Mouse (Mus musculus) limb, embryonic 15.5 days (tissue): ENCODE measurements around the gene Nid1. TPM values are rescaled to one million over a fixed set of nuclear protein-coding genes. Genes with fewer than 3 reads are reported as not detected.
"Not testable (repeated sequence)": the region's sequence is repeated elsewhere in the genome, so short reads cannot be mapped to it uniquely, and the experiment has no call there.

Source experiments
- ATAC-seq: fragments of 200-750 bp; cut with Nextera tagmentation; 2 replicates; pipeline ENCODE4 v1.8.0; 2017; ENCODE audit warnings: low read depth, moderate TSS enrichment; ENCODE audit not compliant: insufficient number of reproducible peaks, low FRiP score, low TSS enrichment
- H3K27ac ChIP-seq: fragments of 300-500 bp; sonication (generic); 2 replicates; pipeline ENCODE4 v1.5.1; 2015; ENCODE audit warnings: moderate library complexity, mild to moderate bottlenecking, inconsistent platforms
- H3K27me3 ChIP-seq: fragments of 300-500 bp; sonication (generic); 2 replicates; pipeline ENCODE4 v1.6.1; 2015; ENCODE audit warnings: inconsistent platforms
- H3K36me3 ChIP-seq: fragments of 300-500 bp; sonication (generic); 2 replicates; pipeline ENCODE4 v1.6.1; 2015; ENCODE audit warnings: inconsistent platforms
- H3K4me1 ChIP-seq: fragments of 300-500 bp; sonication (generic); 2 replicates; pipeline ENCODE4 v1.6.1; 2015; ENCODE audit warnings: inconsistent platforms
- H3K4me2 ChIP-seq: fragments of 300-500 bp; sonication (generic); 2 replicates; pipeline ENCODE4 v1.6.1; 2015; ENCODE audit warnings: mild to moderate bottlenecking, inconsistent platforms
- H3K4me3 ChIP-seq: fragments of 300-500 bp; sonication (generic); 2 replicates; pipeline ENCODE4 v1.5.1; 2015; ENCODE audit warnings: mild to moderate bottlenecking, inconsistent platforms
- H3K9ac ChIP-seq: fragments of 300-500 bp; sonication (generic); 2 replicates; pipeline ENCODE4 v1.6.1; 2015; ENCODE audit warnings: inconsistent platforms
- H3K9me3 ChIP-seq: fragments of 300-500 bp; sonication (generic); 2 replicates; pipeline ENCODE4 v1.6.1; 2016; ENCODE audit warnings: inconsistent platforms
- WGBS: fragments of 180-500 bp; shearing (Covaris S2); methylation state at CpG from one replicate; pipeline ENCODE4 v1.1.7; 2015; 5-methylcytosine and 5-hydroxymethylcytosine counted together
- polyA plus RNA-seq: library from polyadenylated mRNA; unstranded; fragments of >200 nt; fragmentation: Nextera tagmentation; extraction: Ambion mirVana; gene quantifications from 2 replicates; pipeline ENCODE4 v1.2.1, GENCODE M21; 2015

Gene Nid1
- polyA plus RNA-seq, 1 experiment from 2014 or later = 116 TPM

DNA sequence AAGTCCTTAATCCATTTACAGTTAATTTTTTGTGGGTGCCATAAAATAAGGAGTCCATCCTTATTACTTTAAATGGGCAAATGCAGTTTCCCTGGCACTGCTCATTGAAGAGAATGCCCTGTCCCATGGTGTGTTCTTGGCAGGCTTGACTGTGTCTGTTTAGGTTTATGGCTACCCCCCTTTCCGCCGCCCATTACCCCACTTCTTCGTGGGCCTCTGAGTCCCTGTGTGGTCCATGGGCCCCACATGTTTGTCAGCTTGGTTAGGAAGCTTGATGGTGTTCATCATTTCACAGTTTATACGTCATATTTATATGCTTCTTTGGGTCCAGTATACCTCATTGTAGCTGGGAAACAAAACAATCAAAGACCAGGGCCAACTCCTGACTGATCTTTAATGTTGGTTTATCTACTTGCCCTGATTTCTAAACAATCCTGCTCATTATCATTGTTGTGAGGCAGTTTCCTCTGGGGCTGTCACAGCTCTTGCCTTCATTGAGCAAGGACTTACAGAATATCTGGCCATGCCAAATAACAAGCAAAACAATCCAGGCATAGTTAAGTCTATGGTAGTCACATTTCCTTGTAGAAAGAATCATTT, 20.9 kb downstream of the Nid1 start:
- Histone ChIP-seq H3K4me3 (no peak overlapping the region), H3K9ac (no peak overlapping the region), H3K4me2 (no peak overlapping the region), H3K9me3 (no peaks in the 10 kb centered on the region), H3K27me3 (no peaks in the 10 kb centered on the region), H3K4me1 (peaks cover 22% of the 10 kb centered on the region; the same call in 1 of the 2 replicates), H3K27ac (no peak overlapping the region), H3K36me3 (no peaks in the 10 kb centered on the region)
- no peak for ATAC-seq
- 53% methylated on average over 4 of the region's 4 CpGs for WGBS

DNA sequence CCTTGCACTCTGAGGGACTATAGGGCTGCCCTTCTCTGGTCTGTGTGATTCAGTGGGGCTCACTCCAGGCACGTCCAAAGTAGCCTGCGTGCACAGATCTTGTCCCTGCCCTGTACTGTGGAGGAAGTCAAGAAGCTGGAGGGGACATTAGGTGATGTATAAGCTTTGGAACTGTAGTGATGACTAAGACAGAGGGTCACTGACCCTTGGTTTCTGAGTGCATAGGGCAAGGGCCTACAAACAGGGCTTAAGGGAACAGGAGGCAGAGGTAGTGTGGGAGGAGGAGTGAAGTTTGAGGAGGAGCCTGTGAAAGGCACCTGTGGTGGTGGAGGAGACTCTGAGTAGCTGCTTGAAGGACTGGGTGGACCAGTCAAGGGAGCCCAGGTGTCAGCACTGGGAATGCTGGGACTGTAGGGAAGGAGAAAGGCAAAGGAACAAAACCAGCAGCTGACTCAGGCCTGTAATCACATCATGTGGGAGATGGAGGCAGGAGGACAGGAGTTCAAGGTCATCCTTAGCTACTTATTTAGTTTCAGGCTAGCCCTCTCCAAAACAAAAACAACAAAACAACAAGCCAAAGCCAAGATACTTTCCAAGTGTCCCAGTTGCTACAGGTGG, 23.3 kb downstream of the Nid1 start:
- 80% methylated on average over 2 of the region's 2 CpGs for WGBS
- no peak for ATAC-seq
- no peak overlapping the region for H3K9ac ChIP-seq

DNA sequence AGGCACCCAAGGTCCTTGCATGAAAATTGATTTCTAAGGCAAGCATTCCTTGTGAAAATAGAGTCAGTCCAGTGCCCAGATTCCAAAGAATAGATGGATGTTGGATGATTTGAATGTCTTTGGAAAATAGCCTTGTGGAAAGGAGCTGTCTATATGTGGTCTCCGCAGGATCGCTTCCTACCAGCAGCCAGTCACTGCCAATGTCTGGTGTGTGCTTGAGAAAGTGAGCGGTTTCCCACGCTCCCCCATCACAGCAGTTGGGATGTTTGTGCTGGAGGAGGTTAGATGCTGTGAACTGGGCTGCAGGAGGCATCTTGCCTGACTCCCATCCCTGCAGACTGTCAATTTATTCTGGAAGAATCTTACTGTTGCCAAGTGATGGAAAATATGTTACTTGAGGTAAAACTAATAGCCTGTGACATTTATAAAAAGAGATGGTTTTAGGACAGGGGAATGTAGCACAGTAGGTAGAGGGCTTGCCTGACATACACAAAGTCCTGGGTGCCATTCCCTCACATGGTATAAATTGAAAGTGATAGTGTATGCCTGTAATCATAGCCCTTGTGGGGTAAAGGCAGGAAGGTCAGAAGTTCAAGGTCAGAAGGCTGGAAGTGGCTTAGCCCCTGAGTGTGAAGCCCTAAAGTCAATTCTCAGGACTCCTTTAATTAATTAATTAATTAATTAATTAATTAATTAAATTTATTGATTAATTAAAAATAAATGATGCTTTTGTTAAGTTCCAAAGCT, 24.3 kb downstream of the Nid1 start:
- Histone ChIP-seq H3K27ac (no peak overlapping the region), H3K36me3 (peaks cover 3% of the 10 kb centered on the region), H3K9me3 (no peaks in the 10 kb centered on the region), H3K4me2 (no peak overlapping the region), H3K27me3 (no peaks in the 10 kb centered on the region), H3K4me1 (peaks cover 20% of the 10 kb centered on the region; the same call in 1 of the 2 replicates), H3K9ac (no peak overlapping the region), H3K4me3 (no peak overlapping the region)
- no peak for ATAC-seq
- 80% methylated on average over 4 of the region's 4 CpGs for WGBS

More for the DNA sequence above, 23.3 kb downstream of the Nid1 start:
- no peak overlapping the region for H3K4me3 ChIP-seq
- H3K27me3 ChIP-seq = no peaks in the 10 kb centered on the region
- no peak overlapping the region for H3K4me2 ChIP-seq
- no peaks in the 10 kb centered on the region for H3K9me3 ChIP-seq
- H3K36me3 ChIP-seq = no peaks in the 10 kb centered on the region
- H3K4me1 ChIP-seq = peaks cover 22% of the 10 kb centered on the region; the same call in 1 of the 2 replicates
- no peak overlapping the region for H3K27ac ChIP-seq

DNA sequence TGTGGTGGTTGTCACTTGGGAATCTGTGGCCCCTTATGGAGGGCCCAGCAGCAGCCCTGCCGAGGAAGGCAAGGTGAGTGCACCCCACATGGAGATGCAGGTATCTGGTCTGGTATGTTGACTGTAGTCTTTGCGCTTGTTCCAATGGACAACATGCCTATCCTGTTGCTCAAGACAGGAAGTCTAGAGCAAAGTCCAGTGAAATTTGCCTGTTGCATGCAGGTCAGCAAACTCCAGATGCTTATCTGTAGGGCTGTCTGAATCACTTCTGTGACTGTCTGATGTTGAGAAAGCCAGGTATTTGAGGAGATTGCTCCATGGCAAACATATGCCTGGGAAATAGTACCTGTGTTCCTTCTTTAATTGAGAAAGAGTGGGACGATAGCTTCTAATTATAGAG, 26.6 kb downstream of the Nid1 start:
- no peaks in the 10 kb centered on the region for H3K27me3 ChIP-seq
- H3K9me3 ChIP-seq = no peaks in the 10 kb centered on the region
- no peak overlapping the region for H3K4me3 ChIP-seq
- H3K4me2 ChIP-seq = no peak overlapping the region
- H3K9ac ChIP-seq = no peak overlapping the region
- peaks cover 12% of the 10 kb centered on the region; the same call in 1 of the 2 replicates for H3K4me1 ChIP-seq
- peaks cover 12% of the 10 kb centered on the region for H3K36me3 ChIP-seq
- no peak overlapping the region for H3K27ac ChIP-seq
- ATAC-seq = no peak
- WGBS = 93% methylated on average over 3 of the region's 3 CpGs

DNA sequence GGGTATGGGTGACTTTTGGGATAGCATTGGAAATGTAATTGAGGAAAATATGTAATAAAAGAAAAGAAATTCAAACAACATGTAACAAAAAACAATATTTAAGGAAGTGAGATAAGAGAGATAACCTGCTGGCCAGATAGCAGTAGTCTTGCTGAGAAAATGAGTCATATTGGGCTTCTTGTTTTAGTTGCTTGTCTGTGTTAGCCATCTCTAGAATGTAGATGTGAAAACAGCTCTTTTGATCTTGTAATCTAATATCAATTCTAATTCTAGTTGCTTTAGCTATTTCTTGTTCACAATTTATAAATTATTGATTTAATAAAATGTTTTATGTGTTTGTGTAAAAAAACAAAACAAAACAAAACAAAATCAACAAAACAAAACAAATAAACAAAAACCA, 29.9 kb downstream of the Nid1 start:
- peaks cover 12% of the 10 kb centered on the region for H3K36me3 ChIP-seq
- not testable (repeated sequence) for H3K4me2 ChIP-seq, H3K9me3 ChIP-seq, H3K4me1 ChIP-seq, ATAC-seq, H3K27ac ChIP-seq, H3K4me3 ChIP-seq, H3K9ac ChIP-seq, H3K27me3 ChIP-seq

GRCm38 (mm10) chr13:13468513-13468912, 31.2 kb downstream of the Nid1 start:
- Histone ChIP-seq H3K4me3 (no peak overlapping the region), H3K36me3 (peaks cover 18% of the 10 kb centered on the region), H3K9ac (no peak overlapping the region), H3K4me1 (no peaks in the 10 kb centered on the region), H3K9me3 (no peaks in the 10 kb centered on the region), H3K27ac (no peak overlapping the region), H3K27me3 (no peaks in the 10 kb centered on the region), H3K4me2 (no peak overlapping the region)
- 81% methylated on average over 4 of the region's 4 CpGs for WGBS
- no peak for ATAC-seq

DNA sequence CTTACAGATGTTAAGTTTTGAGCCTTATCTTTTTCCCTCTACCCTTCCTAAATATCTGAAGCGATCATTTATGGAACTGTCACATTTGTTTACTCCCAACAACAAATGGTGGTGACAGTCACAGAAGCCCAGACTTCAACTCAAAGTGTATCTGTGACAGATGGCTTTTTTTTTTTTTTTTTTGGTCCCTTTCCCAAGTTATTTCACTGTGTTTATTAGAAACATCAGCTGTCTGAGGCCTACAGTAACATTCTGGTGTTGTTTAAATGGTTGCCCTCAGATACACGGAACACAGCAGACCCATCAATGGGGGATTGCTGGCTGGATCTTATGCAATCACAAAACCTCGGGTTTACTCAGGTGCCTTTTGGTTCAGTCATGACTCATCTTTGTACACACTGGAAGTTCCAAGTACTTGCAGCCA, 34.0 kb downstream of the Nid1 start:
- Histone ChIP-seq H3K36me3 (peaks cover 26% of the 10 kb centered on the region), H3K4me1 (no peaks in the 10 kb centered on the region), H3K9me3 (no peaks in the 10 kb centered on the region), H3K9ac (no peak overlapping the region), H3K4me3 (no peak overlapping the region), H3K27me3 (no peaks in the 10 kb centered on the region), H3K4me2 (no peak overlapping the region), H3K27ac (no peak overlapping the region)
- 61% methylated on average over 3 of the region's 3 CpGs for WGBS
- no peak for ATAC-seq

GRCm38 (mm10) chr13:13474464-13474863, 37.1 kb downstream of the Nid1 start:
- H3K27me3 ChIP-seq, H3K4me1 ChIP-seq, H3K9ac ChIP-seq, H3K4me3 ChIP-seq, H3K4me2 ChIP-seq, H3K9me3 ChIP-seq, H3K27ac ChIP-seq, ATAC-seq: not testable (repeated sequence)
- 80% methylated on average over 3 of the region's 3 CpGs for WGBS
- H3K36me3 ChIP-seq = peaks cover 37% of the 10 kb centered on the region

DNA sequence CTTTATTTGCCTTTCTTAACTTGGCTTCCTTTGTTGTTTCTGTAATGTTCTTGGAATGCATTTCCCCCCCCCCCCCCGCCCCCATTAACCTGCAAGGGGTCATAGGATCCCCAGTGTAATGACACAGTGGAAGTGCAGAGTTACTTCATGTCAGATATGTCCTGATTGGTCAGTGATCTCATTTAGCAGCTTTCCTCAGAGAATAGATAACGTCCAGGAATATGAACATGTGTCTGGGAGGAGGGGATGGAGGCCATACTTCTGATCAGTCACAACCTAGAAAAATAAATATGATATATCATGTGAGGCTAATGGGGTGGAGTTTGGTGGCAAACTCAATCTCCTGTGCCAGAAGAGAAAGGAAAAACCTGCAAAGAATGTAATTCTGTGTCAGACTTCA, 37.6 kb downstream of the Nid1 start:
- H3K36me3 ChIP-seq = peaks cover 37% of the 10 kb centered on the region
- no peak overlapping the region for H3K27ac ChIP-seq
- H3K4me1 ChIP-seq = no peaks in the 10 kb centered on the region
- no peak overlapping the region for H3K4me3 ChIP-seq
- H3K9me3 ChIP-seq = no peaks in the 10 kb centered on the region
- H3K4me2 ChIP-seq = no peak overlapping the region
- WGBS = 48% methylated on average over 2 of the region's 2 CpGs
- H3K9ac ChIP-seq = no peak overlapping the region
- H3K27me3 ChIP-seq = no peaks in the 10 kb centered on the region
- ATAC-seq = no peak

- Histone ChIP-seq H3K4me2 (no peak overlapping the region), H3K4me3 (no peak overlapping the region), H3K27me3 (no peaks in the 10 kb centered on the region), H3K4me1 (no peaks in the 10 kb centered on the region), H3K36me3 (peaks cover 45% of the 10 kb centered on the region), H3K27ac (no peak overlapping the region), H3K9me3 (no peaks in the 10 kb centered on the region), H3K9ac (no peak overlapping the region)
- WGBS = 90% methylated on average over 2 of the region's 2 CpGs
- ATAC-seq = no peak
Measured at GRCm38 (mm10) chr13:13476568-13476967, 39.2 kb downstream of the Nid1 start.

DNA sequence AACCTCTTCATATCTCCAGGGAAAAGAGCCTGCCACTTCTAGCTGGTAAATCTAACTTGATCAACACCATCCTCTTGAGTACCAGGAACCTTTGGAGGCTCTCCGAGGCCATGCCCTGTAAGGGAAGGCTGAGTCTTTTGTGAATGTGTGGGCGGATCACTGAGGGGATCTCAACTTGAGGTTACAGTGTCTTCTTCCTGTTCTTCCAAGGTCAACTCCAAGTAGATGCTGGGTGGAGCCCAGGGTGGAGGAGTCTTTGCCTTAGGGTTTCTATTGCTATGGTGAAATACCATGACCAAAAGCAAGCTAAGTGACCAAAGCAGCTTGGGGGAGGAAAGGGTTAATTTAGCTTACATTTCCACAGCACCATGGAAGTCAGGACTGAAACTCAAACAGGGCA, 39.7 kb downstream of the Nid1 start:
- Histone ChIP-seq H3K4me2 (no peak overlapping the region), H3K4me3 (no peak overlapping the region), H3K27ac (no peak overlapping the region), H3K9ac (no peak overlapping the region), H3K36me3 (peaks cover 50% of the 10 kb centered on the region), H3K4me1 (no peaks in the 10 kb centered on the region), H3K27me3 (no peaks in the 10 kb centered on the region), H3K9me3 (no peaks in the 10 kb centered on the region)
- 85% methylated on average over 2 of the region's 2 CpGs for WGBS
- no peak for ATAC-seq

DNA sequence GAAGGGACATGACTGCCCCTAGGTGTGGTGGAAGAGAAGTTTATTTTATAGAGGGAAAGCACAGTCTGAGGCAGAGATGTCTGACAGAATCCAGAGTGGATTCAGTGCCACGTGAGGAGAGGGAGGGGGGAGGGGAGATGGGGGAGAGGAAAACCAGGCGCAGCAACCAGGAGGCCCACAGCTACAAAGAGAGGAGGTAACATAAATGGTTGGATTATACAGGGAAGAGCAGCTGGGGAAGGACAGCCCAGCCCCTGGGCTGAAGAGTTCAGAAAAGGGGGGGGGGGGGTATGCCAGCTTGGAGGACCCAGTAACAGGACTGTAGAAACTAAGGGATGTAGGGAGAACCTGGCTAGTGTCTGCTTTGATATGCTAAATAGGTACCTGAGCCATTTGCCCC, 42.6 kb downstream of the Nid1 start:
- 5% methylated on average over 2 of the region's 2 CpGs for WGBS
- Histone ChIP-seq H3K9me3 (no peaks in the 10 kb centered on the region), H3K4me1 (no peaks in the 10 kb centered on the region), H3K27me3 (no peaks in the 10 kb centered on the region), H3K4me3 (no peak overlapping the region), H3K27ac (no peak overlapping the region), H3K36me3 (peaks cover 50% of the 10 kb centered on the region), H3K9ac (no peak overlapping the region), H3K4me2 (no peak overlapping the region)
- no peak for ATAC-seq
